Mouse (Mus musculus) embryonic facial prominence, embryonic 12.5 days (tissue): ENCODE measurements at regions not wholly inside any gene's neighbourhood (a gene's known extent, or its start where the extent isn't known, plus 50 kb on each side); places are given as distances from the start of the nearest gene placed in this dataset. TPM values are rescaled to one million over a fixed set of nuclear protein-coding genes. Genes with fewer than 3 reads are reported as not detected.
A peak's percentile ranks its signal among the peaks of the same experiment; 100 is the strongest.

Source experiments
- ATAC-seq: fragments of 200-750 bp; cut with Nextera tagmentation; 2 replicates; pipeline ENCODE4 v1.8.0; 2017; ENCODE audit not compliant: insufficient number of reproducible peaks, insufficient read depth, low FRiP score, low TSS enrichment
- H3K27ac ChIP-seq: fragments of 300-500 bp; sonication (generic); 2 replicates; pipeline ENCODE4 v1.5.1; 2016; ENCODE audit warnings: mild to moderate bottlenecking
- H3K27me3 ChIP-seq: fragments of 300-500 bp; sonication (generic); 2 replicates; pipeline ENCODE4 v1.6.1; 2016; ENCODE audit warnings: mild to moderate bottlenecking, moderate library complexity
- H3K36me3 ChIP-seq: fragments of 300-500 bp; sonication (generic); 2 replicates; pipeline ENCODE4 v1.6.1; 2016; ENCODE audit warnings: mild to moderate bottlenecking
- H3K4me1 ChIP-seq: fragments of 300-500 bp; sonication (generic); 2 replicates; pipeline ENCODE4 v1.6.1; 2016
- H3K4me2 ChIP-seq: fragments of 300-500 bp; sonication (generic); replicated peaks from 2 replicates; pipeline ENCODE4 v1.6.1; 2016; ENCODE audit warnings: mild to moderate bottlenecking, moderate library complexity
- H3K4me3 ChIP-seq: fragments of 300-500 bp; sonication (generic); 2 replicates; pipeline ENCODE4 v1.5.1; 2016; ENCODE audit warnings: mild to moderate bottlenecking
- H3K9ac ChIP-seq: fragments of 300-500 bp; sonication (generic); 2 replicates; pipeline ENCODE4 v1.6.1; 2016; ENCODE audit warnings: mild to moderate bottlenecking, moderate library complexity
- H3K9me3 ChIP-seq: fragments of 300-500 bp; sonication (generic); 2 replicates; pipeline ENCODE4 v1.6.1; 2016; ENCODE audit warnings: mild to moderate bottlenecking, moderate library complexity
- WGBS: fragments of 180-500 bp; shearing (Covaris S2); methylation state at CpG from one replicate; pipeline ENCODE4 v1.1.7; 2016; 5-methylcytosine and 5-hydroxymethylcytosine counted together
- microRNA-seq: library from miRNA; unstranded; fragments of <30 nt; microRNA quantifications from one replicate; pipeline ENCODE4, GENCODE M21; 2017

DNA sequence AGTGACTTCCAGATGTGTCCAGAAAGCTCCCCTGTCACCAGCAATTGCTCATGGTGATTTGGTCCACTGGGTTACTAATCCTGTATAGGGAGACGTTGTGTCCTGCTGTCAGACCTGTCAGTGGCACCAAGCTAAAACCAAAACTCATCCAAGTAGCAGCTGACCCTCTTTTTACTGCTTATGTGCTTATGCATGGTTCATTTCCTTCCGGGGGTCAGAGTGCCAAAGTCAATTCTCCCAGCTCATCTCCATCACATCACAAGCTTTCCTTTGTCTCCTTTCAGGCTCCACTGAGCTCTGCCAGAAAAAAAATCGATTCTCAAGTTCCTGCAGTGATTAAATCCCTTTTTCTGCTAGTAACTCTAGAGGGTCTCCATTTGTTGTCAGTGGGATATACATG, 244.2 kb downstream of the Atp6ap1l start:
- 5% methylated on average over 3 of the region's 3 CpGs for WGBS
- H3K27ac ChIP-seq = no peak overlapping the region
- no peaks in the 10 kb centered on the region for H3K36me3 ChIP-seq
- no peaks in the 10 kb centered on the region for H3K9me3 ChIP-seq
- H3K4me3 ChIP-seq = no peak overlapping the region
- no peak overlapping the region for H3K4me2 ChIP-seq
- H3K9ac ChIP-seq = no peak overlapping the region
- H3K27me3 ChIP-seq = no peaks in the 10 kb centered on the region
- peak; percentile 28; the same call in 1 of the 2 replicates for ATAC-seq
- H3K4me1 ChIP-seq = peaks cover 8% of the 10 kb centered on the region; the same call in 1 of the 2 replicates

DNA sequence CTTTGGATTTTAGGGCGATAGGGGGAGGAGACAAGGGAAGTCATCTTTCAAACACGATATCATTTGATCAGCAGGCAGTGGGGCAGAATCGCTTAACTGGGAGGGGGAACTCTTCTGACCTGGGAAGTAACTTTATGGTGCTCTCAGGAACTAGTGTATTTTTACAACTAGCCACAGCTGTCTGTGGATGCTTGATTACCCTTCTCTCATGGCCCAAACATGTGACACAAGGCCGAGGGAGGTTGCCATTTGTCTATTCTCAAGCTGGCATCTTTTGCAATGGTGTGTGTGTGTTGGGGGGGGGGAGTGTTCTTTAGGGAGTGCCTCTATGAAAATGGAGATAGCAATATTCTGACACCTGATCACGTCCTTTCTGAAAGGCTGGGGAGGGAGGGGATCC, 246.1 kb downstream of the Atp6ap1l start:
- no peaks in the 10 kb centered on the region for H3K9me3 ChIP-seq
- no peak overlapping the region for H3K4me2 ChIP-seq
- no peak overlapping the region for H3K27ac ChIP-seq
- H3K4me1 ChIP-seq = peaks cover 8% of the 10 kb centered on the region; the same call in 1 of the 2 replicates
- no peak overlapping the region for H3K4me3 ChIP-seq
- H3K27me3 ChIP-seq = no peaks in the 10 kb centered on the region
- H3K9ac ChIP-seq = no peak overlapping the region
- ATAC-seq = no peak
- 80% methylated on average over 5 of the region's 5 CpGs for WGBS
- H3K36me3 ChIP-seq = no peaks in the 10 kb centered on the region

DNA sequence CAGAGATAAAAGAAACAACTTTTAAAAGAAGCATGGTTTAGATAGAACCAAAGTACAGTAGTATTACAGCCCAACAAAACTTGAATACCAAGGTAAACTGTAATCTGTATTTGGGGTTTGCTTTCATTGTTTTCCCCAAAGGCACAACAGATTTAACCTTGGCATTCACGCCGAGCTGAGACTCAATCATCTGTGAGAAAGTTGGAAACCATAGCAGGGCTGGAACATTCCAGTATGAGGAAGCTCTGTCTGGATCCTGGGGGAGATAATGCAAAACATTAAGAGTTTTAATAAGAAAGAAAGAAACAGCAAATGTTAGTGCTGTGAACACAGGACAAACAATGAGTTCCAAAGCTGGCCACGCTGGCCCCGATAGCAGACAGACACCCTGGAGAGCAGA, 258.8 kb downstream of the Atp6ap1l start:
- H3K4me2 ChIP-seq = no peak overlapping the region
- no peak overlapping the region for H3K9ac ChIP-seq
- WGBS = 39% methylated on average over 4 of the region's 4 CpGs
- H3K27ac ChIP-seq = no peak overlapping the region
- H3K27me3 ChIP-seq = no peaks in the 10 kb centered on the region
- no peak overlapping the region for H3K4me3 ChIP-seq
- H3K36me3 ChIP-seq = no peaks in the 10 kb centered on the region
- H3K4me1 ChIP-seq = peaks cover 7% of the 10 kb centered on the region
- H3K9me3 ChIP-seq = no peaks in the 10 kb centered on the region
- no peak for ATAC-seq

DNA sequence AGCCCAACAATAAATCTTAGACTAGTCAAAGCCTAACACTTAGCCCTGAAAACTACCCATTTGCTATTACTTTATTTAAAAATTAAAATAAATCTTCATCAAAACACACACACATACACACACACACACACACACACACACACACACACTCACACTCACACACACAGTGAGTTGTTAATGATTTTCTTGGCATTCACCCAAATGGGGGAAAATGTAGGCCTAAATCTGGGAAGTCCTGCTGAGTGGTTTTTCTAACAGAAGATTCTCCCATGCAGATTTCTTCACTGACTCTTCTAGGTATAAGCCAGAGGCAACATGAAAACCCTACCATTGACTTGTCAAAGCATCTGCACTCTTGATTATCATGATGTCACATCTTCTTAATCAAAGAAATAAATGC, 260.9 kb downstream of the Atp6ap1l start:
- H3K4me2 ChIP-seq = no peak overlapping the region
- H3K4me1 ChIP-seq = peaks cover 7% of the 10 kb centered on the region
- H3K27me3 ChIP-seq = no peaks in the 10 kb centered on the region
- no peak overlapping the region for H3K27ac ChIP-seq
- no peak for ATAC-seq
- no peak overlapping the region for H3K9ac ChIP-seq
- H3K9me3 ChIP-seq = no peaks in the 10 kb centered on the region
- H3K4me3 ChIP-seq = no peak overlapping the region
- no peaks in the 10 kb centered on the region for H3K36me3 ChIP-seq

DNA sequence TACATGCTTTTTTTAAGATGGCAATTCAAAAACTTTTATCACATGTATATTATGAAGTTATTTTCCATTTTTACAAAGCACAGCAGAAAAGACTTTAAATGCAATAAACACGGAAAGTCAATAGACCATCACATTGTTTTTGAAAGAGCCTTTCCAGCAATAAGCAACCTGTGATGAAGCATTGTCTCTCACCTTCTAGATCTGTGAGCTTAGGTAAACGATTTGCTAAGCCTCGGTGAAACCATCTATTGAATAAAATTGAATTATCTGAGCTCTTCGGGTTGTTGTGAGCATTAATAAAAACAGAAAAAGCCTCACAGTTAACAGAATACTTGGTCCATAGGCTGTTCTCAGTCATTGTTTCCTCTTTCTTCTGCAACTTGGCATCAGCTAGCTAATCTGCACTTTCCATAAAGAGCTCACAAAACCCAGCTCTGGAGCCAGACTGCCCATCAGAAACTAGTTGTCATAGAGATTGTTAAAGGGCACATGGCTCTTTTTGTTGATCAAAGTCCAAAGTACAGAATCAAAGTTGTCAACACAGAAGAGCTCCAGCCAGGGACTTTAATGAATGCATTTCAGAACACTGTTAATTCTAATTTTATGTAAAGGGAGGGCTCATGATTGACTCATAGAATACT, 261.5 kb downstream of the Atp6ap1l start:
- WGBS = 67% methylated on average over 4 of the region's 4 CpGs
- Histone ChIP-seq H3K4me2 (no peak overlapping the region), H3K27me3 (no peaks in the 10 kb centered on the region), H3K9me3 (no peaks in the 10 kb centered on the region), H3K9ac (no peak overlapping the region), H3K36me3 (no peaks in the 10 kb centered on the region), H3K4me3 (no peak overlapping the region), H3K27ac (no peak overlapping the region), H3K4me1 (peaks cover 7% of the 10 kb centered on the region)
- ATAC-seq = no peak

DNA sequence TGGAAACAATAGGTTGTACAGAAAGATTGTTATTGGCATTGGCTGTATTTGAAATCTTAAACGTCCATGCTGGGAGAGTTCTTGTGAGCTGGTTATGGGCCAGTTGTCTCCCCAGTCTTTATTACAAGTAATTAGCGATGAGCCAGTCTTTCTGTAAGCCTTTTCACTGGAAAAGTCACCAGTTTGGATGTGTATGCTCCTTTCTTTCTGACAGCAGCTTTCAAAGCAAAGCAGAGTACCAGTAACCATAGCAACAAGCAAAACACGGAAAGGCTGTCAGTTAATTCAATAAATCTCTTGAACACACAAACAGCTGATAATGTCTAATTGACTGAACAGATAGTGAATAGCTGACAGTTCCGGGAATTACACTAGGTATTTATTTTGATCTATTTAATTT, 262.0 kb downstream of the Atp6ap1l start:
- Histone ChIP-seq H3K27ac (no peak overlapping the region), H3K4me2 (no peak overlapping the region), H3K4me1 (peaks cover 7% of the 10 kb centered on the region), H3K9me3 (no peaks in the 10 kb centered on the region), H3K27me3 (no peaks in the 10 kb centered on the region), H3K9ac (no peak overlapping the region), H3K36me3 (no peaks in the 10 kb centered on the region), H3K4me3 (no peak overlapping the region)
- no peak for ATAC-seq
- 55% methylated on average over 4 of the region's 4 CpGs for WGBS

DNA sequence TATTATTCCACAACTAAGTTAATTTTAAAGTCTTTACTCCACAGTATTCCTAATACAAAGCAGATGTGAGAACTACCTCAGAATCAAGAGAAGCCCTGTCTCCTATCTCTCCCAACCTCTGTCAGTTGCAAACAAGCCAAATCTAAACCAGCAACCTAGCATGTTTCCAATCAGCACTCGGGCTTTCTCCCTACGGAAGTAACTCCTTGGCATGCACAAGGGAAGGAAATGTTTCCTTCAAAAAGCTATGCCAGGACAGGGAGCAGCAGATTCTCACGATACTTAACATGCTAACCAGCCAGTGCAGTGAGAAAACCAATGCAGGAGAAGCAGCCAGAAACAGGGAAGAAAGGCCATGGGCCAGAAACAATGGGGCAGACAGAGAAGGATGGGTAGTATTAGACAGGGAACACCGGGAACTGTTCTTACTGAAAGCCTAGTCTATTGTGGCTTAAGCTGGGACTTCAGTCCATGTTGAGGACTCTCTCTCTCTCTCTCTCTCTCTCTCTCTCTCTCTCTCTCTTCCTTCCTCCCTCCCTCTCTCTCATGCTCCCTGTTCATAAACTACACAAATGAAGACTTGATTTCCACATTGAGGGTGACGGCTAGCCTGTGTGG, 262.8 kb downstream of the Atp6ap1l start:
- H3K36me3 ChIP-seq = no peaks in the 10 kb centered on the region
- WGBS = 28% methylated on average over 5 of the region's 5 CpGs
- H3K9me3 ChIP-seq = no peaks in the 10 kb centered on the region
- no peak overlapping the region for H3K9ac ChIP-seq
- no peak overlapping the region for H3K4me3 ChIP-seq
- H3K27me3 ChIP-seq = no peaks in the 10 kb centered on the region
- H3K27ac ChIP-seq = peak overlapping the region; percentile 80
- peak; percentile 52; the same call in 1 of the 2 replicates for ATAC-seq
- H3K4me1 ChIP-seq = peaks cover 7% of the 10 kb centered on the region
- H3K4me2 ChIP-seq = no peak overlapping the region

Small RNA genes lying in the stretch of these regions (microRNA-seq; reads per million reads assigned to microRNA genes)
- not detected for gene Gm44338
